Mouse (Mus musculus): ENCODE data around the gene Gm21900. TPM values are rescaled to one million over a fixed set of nuclear protein-coding genes. Genes with fewer than 3 reads are reported as not detected.
"Not testable (repeated sequence)": the region's sequence is repeated elsewhere in the genome, so short reads cannot be mapped to it uniquely, and the experiment has no call there.

The Gm21900 gene
- not detected for total RNA-seq (2021)

DNA sequence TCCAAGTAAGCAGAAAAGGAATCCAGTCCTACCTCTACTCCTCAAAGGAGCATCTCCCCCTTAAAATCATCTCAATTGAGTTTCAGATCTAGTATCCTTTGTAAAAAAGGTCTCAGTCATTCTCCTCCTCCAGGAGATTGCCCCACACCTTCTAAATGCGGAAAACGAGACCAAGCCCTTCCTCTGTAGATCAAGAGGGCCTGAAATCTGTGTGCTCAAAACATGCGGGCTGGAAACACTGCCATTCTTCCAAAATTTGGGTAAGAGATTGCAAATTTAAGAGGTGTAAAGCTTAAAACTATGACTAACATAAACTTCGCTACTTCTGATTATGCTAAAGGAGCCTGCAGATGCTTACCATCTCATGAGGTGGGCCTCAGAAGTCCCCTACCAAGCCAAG is at the start of gene Gm21900:
Gene Gm21900 (plus strand): TSS at position 301 of the 400 bp plus-strand sequence.
- DNase-seq; intact Hi-C loops (cut with DNase I): not testable (repeated sequence)

DNA sequence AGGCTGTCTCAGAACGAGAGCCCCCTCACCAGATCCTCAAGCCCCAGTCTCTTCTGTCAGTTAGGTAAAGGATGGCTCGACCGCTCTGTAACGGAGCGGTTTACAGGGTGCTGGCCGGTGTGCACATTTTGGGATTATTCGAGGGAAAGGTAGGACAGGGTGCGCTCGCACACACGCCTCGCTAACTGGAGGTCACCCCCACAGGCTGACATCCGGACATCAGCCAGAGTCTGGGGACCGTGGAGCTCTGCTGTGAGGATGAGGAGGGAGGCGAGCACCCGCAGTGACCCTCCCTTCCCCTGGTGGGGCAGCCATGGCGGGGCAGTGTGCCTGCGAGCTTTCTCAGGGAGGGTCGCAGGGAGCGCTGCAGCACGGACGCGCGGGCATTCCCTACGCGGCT is 27.4 kb downstream of the Gm21900 start:
- intact Hi-C loops (cut with DNase I) = not testable (repeated sequence)

More for the DNA sequence above, 27.4 kb downstream of the Gm21900 start:
- peak; percentile 7 for DNase-seq

Other genes with a start within 250 kb of the Gm21900 start
- gene Gm28510, start 203.6 kb upstream of the Gm21900 start, total RNA-seq (2021) = not detected
- gene Gm20737, start 80.3 kb upstream of the Gm21900 start, total RNA-seq (2021) = not detected
- gene Gm21775, start 62.9 kb upstream of the Gm21900 start, total RNA-seq (2021) = not detected
- gene Gm20777, start 136.1 kb downstream of the Gm21900 start, total RNA-seq (2021) = not detected